Mouse (Mus musculus): ENCODE measurements around the gene Plekha7.

DNA sequence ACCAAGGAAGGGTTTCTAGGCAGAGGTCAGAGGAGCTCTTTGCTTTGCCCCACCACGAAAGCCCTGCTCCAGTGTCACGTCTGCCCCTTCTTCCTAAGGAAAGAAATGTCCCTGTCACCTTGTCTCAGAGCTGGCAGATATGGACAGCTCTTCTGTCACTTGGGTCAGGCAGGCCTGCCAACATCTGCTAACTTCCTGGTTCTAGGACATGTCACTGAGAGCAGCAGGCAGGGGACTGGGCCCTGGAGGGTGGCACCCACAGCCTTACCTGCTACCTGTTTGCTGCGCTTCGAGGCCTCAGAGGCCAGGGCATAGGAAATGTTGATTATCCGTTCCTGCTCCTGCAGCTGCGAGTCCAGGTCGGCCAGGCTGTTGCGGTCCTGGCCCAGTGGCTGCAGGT, 179.9 kb downstream of the Plekha7 start:
- TF ChIP-seq CTCF (IDR thresholded peaks at IDR 0.05; ENCODE audit: borderline replicate concordance, control insufficient read depth, extremely low read depth, insufficient read depth, low read length, poor library complexity) (no peak), POLR2A (IDR thresholded peaks at IDR 0.05; ENCODE audit: control insufficient read depth, extremely low read depth, insufficient read depth, low read length, poor library complexity) (no peak)

Measured in thymus, adult 2 months (tissue).